Mouse (Mus musculus) granulocyte monocyte progenitor cell, adult 5-6 weeks (primary cell): ENCODE results near the gene Ap3s2. TPM values are rescaled to one million over a fixed set of nuclear protein-coding genes. Genes with fewer than 3 reads are reported as not detected.

ENCODE experiments used
- ATAC-seq: replicated peaks from 2 replicates; pipeline ENCODE4 v1.8.0; 2016; ENCODE audit warnings: mild to moderate bottlenecking, moderate TSS enrichment, inconsistent platforms; ENCODE audit not compliant: poor library complexity, severe bottlenecking
- total RNA-seq, 2 experiments: library from RNA; stranded (forward) in 1 of 2; stranded (reverse) in 1 of 2; fragments of 200-712, 200-1000 nt in 1 of 2; fragments of >200 nt in 1 of 2; fragmentation: Nextera tagmentation in 1 of 2; gene quantifications; 2 replicates each; pipeline ENCODE4 v1.2.3; 2014 to 2017

Ap3s2 gene
- total RNA-seq (2014; fragmentation: Nextera tagmentation) (29.6 and 38.1 TPM in 2 replicates), total RNA-seq (2017) (8.3 and 9.3 TPM in 2 replicates)

DNA sequence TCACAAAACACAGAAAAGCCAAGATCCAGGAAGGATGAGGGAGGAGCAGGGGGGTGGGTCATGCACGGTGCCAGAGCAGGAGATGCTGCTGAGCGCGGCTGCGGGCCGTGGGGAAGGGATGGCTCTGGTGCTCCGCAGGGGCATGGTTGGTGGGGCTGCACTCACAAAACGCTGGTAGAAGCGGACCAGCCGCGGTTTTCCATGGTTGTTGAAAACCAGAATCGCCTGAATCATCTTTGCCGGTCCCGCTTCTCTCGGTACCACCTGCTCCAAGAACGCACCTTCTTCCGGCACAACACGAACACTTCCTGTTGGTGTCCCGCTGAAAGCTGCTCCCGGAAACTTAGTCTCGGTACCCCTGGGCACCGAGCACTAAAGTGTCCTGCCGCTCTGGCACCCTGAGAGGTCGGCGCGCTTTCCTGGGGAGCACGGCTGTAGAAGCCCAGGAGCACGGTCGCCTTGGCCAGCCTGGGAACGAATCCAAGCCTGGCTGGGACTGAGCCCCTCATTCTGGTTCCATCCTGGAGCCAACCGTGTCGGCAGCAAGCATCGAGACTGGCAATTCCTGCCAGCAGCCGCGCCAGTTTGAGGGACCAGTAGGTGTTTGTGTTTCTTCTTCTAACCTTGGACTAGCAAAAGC, at the start of gene Ap3s2:
TSS of gene Ap3s2 (minus strand) at position 306 of the 640 bp plus-strand sequence.
- ATAC-seq: peak; percentile 95

DNA sequence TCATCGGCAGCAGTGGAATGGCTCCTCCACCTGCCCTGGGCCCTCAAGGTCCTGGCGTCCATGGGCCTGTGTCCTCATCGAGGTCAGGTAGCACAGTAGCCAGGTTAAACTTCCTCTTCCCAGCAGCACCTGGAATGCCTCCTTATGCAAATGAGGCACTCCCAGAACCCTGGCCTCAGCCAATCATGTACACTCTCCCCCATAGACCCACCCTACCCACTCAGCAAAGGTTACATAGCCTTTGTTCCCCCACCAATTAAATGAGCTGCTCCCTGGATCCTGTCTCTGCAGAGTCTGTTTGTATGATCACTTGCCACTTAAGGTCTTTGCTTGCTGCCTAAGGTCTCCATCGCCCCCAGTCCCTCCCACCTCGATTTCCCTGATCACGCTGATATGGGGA, 47.9 kb upstream of the Ap3s2 start:
- no peak for ATAC-seq

DNA sequence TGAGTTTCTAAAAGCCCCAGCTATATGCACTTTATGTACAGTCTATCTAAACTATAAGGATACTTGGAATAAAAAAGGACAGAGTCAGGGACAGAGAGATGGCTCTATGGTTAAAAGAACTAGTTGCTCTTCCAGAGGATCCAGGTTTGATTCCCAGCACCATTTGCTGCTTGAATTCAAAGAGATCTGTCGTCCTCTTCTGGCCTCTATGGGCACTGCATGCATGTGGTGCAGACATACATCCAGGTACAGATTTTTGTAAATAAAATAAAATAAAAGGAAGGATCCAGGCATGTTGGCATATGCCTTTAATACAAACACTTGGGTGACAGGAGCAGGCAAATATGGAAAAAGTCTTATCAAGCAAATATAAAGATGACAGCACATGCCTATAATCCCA, 41.2 kb upstream of the Ap3s2 start:
- no peak for ATAC-seq

DNA sequence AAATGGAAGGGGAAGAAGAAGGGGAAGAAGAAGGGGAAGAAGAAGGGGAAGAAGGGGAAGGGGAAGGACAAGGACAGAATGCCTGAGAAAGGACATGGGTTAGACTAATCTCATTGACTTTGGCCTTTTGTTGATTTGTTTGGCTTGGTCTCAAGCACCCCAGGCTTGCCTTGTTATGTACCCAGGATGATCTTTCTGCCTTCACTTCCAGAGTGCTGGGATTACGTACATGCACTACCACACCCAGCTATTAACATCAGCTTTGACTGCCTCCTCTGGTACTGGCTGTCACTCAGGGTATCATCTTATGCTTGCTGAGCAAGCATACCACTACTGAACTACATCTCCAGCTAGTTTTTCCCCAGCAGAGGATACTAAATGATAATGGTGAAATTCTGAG, 35.7 kb upstream of the Ap3s2 start:
- ATAC-seq: no peak

DNA sequence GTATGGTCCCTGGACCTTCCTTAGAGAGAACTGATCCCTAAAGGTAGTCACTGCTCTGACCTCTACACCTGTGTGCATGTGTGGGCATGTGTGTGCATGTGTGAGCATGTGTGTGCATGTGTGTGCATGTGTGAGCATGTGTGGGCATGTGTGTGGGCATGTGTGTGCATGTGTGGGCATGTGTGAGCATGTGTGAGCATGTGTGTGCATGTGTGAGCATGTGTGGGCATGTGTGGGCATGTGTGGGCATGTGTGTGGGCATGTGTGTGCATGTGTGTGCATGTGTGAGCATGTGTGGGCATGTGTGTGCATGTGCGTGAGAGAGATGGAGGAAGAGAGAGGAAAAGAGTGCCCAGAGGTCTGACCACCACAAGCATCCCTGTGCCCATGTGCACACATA, 34.4 kb upstream of the Ap3s2 start:
- no peak for ATAC-seq

DNA sequence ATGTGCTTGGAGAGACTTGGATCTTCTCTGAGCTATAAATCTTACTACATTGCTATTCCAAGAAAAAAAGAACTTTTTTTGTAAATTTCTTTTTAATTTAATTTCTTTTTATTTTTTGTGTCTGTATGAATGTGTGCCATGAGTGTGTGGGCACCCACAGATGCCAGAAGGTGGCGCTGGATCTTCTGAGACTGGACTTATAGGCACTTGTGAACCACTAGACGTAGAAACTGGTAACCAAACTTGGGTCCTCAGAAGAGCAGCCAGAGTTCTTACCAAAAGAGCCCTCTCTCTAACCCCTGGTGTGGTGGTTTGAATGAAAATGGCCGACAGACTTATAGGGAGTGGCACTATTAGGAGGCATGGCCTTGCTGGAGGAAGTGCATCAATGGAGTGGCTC, 30.6 kb upstream of the Ap3s2 start:
- no peak for ATAC-seq

DNA sequence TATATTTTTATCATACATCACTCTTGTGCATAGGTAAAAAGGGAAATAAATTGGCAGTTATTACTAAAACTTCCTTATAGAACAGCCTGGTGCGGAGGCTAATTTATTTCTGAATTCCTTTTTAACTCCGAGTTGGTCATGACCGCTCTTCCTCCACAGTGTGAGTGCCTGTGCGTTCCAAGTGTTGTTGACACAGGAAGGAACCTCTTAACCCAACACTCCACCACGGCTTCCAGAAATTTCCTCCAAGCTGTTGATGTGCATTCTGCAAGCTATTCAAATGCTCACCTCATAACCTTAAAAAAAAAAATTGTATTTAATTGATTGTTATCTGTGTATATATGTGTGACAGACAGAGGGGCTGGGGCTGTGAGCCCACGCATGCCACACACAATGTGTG, 29.8 kb upstream of the Ap3s2 start:
- ATAC-seq: no peak

DNA sequence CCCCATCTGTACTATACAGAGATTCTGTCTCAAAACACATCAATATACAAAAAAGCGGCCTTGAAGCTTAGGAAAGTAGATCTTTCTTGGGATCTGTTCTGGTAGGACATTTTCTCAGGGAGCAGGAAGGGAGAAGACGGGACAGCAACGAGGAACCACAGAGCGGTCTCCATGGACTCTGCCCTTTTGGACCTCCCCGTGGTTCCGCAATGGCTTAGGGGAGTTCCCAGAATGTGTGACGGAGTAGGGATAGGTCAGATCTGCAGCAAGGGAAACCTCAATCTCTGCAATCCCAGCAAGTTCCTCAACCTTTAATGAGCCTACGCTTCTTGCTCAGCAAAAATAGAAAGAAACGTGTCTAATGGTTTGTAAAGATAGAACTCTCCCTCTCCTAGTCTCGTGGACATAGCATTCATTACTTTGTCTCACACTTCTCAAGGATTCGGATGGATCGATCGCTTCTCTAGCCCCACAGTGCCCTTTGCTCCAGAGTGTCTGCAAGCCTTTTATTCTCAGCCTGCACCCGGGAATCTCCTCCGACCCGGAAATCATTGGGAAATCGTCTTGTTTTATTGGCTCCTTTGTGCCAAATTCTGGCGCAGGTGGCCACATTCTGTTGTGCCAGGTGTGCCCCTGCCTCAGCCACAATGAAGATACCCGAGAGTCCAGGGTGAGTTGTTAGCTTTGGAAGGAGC, 15.2 kb upstream of the Ap3s2 start:
- ATAC-seq: peak; percentile 75

DNA sequence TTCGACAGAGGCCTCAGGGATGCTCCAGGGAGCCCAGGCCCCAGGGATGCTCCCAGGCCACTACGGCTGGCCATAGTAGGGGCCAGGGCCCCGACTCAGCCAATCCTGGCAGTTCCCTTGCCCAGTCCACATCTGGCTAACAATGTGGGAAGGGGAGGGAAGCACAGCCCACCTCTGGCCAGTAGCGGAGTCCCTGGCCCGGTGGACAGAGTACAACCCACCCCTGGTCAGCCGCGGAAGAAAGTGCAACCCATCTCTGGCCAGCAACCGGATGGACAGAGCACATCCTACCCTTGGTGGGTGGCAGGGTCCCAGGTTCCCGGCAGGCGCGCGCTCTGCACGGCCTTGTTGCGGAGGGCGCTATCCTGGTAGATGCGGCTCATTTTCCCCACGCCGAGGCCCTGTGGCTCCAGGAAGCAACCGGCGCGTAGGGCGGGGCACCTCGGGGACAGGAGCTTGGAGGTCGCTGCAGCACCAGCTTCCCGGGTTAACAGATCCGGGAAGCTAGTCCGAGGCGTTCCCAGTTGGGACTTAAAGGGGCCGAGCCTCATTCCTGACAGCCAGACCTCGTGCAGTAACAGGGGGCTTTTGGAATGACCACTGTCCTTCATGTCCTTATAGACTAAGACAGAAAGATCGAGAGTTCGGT, 14.5 kb upstream of the Ap3s2 start, which contains the start of gene Arpin:
TSS of gene Arpin (minus strand) at position 498 of the 649 bp plus-strand sequence.
- ATAC-seq: peak; percentile 36; the same call in 1 of the 2 replicates

DNA sequence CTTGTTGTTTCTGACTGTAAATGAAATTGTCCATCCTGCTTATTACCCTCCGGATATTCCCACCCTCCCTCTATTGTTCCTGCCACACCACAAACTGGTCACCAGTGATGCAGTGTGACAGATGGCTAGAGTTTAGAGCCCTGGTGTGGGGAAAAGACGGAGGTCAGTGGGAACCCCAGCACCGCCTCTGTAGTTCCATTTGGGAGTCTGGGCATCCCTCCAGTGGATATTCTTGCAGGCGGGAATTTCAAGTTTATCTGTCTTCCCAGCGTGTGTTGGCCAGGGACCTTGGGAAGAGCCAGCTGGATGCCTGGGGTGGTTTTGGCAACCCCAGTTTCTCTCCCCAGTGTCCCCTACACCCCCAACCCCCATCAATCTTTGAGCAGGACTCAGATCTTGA, 14.0 kb upstream of the Ap3s2 start:
- ATAC-seq: no peak

DNA sequence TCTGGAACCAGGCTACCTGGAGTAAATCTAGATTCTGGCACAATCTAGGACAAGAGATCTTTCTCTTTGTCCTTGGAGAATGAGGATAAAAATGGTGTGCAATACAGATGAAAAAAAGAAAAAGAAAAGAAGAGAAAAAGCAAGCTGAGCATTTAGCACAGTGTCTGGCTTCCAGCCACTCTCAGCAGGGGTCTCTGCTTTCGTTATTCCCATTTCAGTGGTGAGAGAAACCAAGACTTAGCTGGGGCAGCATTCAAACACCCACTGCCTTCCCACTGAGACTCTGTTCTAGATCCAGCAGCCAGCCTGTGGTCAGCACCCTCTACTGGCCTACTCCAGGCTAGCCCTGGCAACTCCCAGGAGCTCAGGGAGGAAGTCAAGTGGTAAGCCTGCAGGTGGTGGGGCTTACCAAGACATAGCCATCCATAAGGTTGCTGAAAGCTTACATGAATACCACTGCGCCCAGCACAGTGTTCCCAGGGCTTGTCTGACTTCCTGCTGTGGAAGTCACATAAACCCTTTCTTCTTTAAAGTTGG, 8.1 kb upstream of the Ap3s2 start:
- ATAC-seq: no peak

DNA sequence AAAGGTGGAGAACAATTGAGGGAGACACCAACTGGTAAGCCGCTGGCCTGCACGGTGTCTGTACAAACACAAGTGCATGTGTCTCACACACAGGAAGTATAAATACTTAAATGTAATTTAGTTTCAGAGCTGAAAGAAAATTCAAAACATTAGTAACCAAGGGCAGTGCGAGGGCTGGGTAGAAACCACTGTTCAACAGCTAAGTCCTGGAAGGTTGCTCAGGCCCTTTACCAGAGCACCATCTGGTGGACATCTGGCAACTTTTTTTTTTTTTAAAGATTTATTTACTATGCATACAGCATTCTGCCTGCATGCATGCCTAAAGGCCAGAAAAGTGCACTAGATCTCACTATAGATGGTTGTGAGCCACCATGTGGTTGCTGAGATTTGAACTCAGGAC, 5.9 kb downstream of the Ap3s2 start:
- ATAC-seq: 0 out of 2 replicates have a peak, but pooled peaks have one; percentile 27

DNA sequence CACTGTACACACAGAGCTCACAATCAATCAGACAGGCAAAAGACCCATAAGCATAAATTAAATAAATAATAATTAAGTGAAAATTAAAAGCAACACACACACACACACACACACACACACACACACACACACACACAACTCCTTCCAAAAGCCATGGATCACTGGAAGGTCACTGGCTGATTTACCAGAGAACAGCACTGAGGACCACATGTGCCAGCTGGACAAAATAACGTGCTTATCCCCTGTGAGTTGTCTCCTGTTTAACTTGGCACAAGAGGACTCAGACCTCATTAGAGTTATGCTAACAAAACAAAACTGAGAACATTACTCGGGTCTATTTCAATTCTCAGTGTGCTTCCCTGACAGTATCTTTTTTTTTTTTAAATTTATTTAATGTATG, 13.1 kb downstream of the Ap3s2 start:
- ATAC-seq: no peak

DNA sequence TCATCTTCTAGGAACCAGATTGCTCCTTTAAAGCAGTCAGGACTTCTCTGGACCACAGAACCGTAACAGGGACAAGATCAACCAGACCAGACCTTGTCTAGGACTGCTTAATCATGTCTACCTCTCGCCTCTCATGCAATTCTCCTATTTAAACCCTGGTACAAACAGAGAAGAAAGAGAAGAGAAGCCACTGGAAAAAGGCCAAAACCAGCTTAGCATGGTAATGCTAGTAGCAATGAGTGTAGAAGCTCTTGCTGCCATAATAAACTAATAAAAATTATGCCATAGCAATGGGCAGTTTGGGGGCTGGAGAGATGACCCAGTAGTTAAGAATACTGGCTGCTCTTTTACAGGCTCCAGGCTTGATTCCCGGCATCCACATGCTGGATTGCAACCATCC, 13.5 kb downstream of the Ap3s2 start:
- ATAC-seq: no peak

DNA sequence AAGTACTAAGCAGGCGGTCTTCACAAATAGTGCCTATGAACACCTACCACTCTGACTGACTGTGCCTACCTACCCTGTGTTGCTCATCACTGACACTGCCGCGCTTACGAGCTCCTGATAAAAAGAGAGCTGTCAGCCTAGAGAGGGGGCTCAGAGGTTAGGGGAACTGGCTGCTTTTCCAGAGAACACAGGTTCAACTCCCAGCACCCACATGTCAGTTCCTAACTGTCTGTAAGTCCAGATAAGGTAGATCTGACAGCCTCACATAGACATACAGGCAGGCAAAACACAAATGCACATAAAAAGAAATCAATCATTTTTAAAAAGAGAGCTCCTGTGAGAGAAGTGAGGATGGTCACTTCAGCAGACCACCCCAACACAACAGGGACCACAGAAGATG, 15.3 kb downstream of the Ap3s2 start:
- no peak for ATAC-seq

DNA sequence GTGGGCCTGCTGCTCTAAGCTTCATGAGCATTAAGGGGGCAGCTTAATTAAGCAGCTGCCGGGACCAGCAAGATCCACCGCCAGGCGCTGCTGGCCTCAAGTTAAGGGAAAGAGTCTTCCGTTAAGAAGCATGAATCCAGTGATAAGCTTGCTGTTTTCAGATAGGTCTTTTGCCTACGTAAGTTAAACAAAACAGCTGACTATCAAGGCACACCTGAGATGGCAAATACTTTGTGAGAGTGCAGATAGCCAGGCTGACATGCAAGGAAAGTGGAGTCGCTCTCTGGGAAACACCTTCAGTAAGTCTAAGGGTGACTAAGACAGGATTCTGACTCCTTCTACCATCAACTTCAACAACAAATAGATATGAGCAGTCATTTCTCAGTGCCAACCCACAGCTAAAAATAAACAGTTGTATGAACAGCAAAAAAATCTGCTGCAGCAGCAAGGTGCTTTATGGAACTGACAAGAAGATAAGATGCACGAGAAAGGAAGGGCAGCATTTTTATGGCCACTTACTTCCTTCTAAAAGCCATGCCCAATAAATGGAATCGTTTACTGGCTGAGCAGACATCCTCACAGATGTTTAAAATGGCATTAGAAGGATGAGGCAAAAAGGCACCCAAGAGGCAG, 17.2 kb downstream of the Ap3s2 start:
- ATAC-seq: no peak

DNA sequence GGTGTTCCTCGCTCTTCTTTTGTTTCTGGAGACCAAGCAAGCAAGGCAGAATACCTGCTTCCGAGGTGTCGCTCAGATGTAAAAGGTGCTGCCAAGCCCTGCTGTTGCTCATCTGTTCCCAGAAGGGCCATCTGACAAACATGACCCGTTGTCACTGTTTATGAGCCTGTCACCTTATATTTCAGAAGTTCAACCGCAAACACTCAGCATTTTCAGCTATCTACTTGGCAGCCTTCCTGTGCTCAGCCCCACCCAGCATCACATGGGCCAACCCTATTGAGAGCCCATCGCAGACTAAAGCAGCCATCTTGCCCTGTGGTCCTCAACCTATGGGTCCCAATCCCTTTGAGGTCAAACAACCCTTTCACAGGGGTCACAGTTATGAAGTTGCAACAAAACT, 19.7 kb downstream of the Ap3s2 start:
- no peak for ATAC-seq

DNA sequence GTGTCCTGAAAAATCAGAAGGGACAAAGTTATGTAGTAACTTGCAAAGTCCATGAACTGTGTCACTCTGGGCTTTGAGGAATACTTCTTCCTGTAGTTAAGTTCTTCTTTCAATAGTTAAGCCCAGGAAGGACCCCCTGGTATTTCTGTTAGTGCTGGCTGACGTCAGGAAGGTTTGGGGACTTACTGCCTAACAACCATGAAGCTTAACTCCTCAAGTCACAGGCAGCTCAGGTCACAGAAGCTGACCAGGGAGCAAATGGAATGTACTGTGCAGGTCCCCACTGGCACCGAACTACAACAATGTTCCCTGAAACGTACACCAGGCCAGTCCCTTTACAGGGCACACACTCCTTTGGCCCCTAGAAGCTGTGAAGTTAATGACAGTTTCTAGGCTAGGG, 25.2 kb downstream of the Ap3s2 start:
- ATAC-seq: no peak

DNA sequence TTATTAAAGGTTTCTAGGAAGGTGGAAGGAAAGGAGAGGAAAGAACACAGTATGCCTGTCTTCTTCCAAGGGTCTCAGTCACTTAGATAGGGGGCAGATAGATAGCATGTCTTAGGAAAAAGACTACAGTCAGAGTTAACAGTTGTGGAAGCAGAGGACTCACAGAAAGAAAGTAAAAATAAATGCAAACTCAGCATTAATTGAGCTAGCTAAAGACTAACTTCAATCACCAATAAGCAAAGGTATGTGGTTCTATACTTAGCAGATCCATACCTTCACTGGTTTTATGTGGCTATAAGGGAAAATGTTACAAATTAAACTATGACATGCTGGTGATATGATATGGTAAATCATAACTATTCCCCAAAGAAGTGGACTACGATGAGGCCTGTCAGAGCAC, 25.7 kb downstream of the Ap3s2 start:
- ATAC-seq: no peak

DNA sequence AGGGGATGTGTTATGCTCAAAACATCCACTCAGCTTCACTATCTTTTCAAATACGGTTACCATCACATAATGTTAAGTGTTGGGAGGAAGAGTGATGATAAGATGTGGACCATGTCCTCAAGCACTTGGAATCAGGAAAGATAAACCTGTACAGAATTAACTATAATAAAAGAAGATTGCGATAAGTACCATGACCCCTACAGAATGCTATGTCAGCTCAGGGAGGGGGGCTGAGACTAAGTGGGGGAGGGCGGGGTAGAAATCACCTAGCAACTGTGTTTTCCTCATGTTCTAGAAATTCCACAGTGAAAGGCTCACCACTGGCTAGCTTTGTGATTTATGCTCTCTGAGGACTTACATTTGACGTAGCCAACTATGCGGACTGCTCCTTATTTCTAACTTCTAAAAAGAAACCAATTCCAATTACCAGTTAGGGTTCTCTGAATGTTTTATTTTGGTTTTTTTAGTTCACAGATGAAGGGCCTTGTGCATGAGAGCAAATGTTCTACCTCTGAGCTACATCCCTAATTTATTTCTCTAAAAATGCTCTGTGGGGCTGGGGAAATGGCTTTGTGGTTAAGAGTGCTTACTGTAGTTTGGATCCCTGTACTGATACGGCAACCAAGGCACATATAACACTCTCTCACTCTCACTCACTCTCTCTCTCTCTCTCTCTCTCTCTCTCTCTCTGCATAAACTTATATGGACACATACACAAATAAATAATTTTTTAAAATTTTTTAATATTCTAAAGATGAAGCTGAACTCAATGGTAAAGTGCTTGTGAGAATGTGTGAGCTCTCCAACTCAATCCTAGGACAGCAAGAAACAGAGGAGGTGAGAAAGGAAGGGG, 27.6 kb downstream of the Ap3s2 start:
- ATAC-seq: no peak
